Mouse (Mus musculus) ES-Bruce4 (cell line): Measurements from ENCODE around the gene Zfp442.

Experiments
- CTCF ChIP-seq: IDR thresholded peaks from one replicate; pipeline ENCODE4 v1.8.1; 2011; ENCODE audit warnings: low read depth, low read length
- EP300 ChIP-seq: IDR thresholded peaks from 2 replicates; pipeline ENCODE4 v1.6.1; 2011; ENCODE audit warnings: low read depth, low read length; ENCODE audit not compliant: insufficient read depth
- POLR2A ChIP-seq: IDR thresholded peaks from one replicate; pipeline ENCODE4 v1.8.1; 2011; ENCODE audit warnings: low read length; ENCODE audit not compliant: insufficient read depth

GRCm38 (mm10) chr2:150390198-150390597 lies 61.1 kb downstream of the Zfp442 start:
- no peak for TF ChIP-seq POLR2A
- TF ChIP-seq EP300, result no peak
- no peak for TF ChIP-seq CTCF
